Mouse (Mus musculus): Measurements from ENCODE around the gene Polr2e. TPM values are rescaled to one million over a fixed set of nuclear protein-coding genes. Genes with fewer than 3 reads are reported as not detected.

Gene Polr2e
- polyA plus RNA-seq, 1 experiment from 2014 or later = 248 TPM

- peak; percentile 90 for ATAC-seq (ENCODE audit: low FRiP score, low TSS enrichment)
- Histone ChIP-seq H3K36me3 (ENCODE audit: insufficient read depth, low read length) (peaks cover 34% of the 10 kb centered on the region), H3K9me3 (ENCODE audit: low read length) (peaks cover 3% of the 10 kb centered on the region; the same call in 1 of the 2 replicates), H3K27me3 (ENCODE audit: insufficient read depth, low read length) (peaks cover 1% of the 10 kb centered on the region; the same call in 1 of the 2 replicates), H3K4me1 (ENCODE audit: insufficient read depth, low read length) (peaks cover 19% of the 10 kb centered on the region), H3K27ac (ENCODE audit: low read length) (peak within 1 kb of the TSS; percentile 35), H3K4me2 (replicated peaks; ENCODE audit: low read depth, low read length) (peak within 1 kb of the TSS; percentile 89), H3K9ac (replicated peaks; ENCODE audit: low read length) (peak within 1 kb of the TSS; percentile 65), H3K4me3 (ENCODE audit: low read length) (peak within 1 kb of the TSS; percentile 55)
- under 1% methylated on average over 34 of the region's 34 CpGs for whole genome bisulfite sequencing
These were observed 43.1 kb downstream of the Polr2e start, which contains the start of gene Abca7 for GRCm38 (mm10) chr10:79996272-79997033. Gene Abca7, plus strand, starts transcription at chr10:79996494.

- H3K4me2 ChIP-seq (replicated peaks; ENCODE audit: low read depth, low read length) = peak overlapping the region; percentile 89; the same call in 1 of the 2 replicates
- no peaks in the 10 kb centered on the region for H3K27me3 ChIP-seq (ENCODE audit: insufficient read depth, low read length)
- peaks cover 42% of the 10 kb centered on the region for H3K36me3 ChIP-seq (ENCODE audit: insufficient read depth, low read length)
- no peak overlapping the region for H3K27ac ChIP-seq (ENCODE audit: low read length)
- peaks cover 19% of the 10 kb centered on the region for H3K4me1 ChIP-seq (ENCODE audit: insufficient read depth, low read length)
- 89% methylated on average over 1 of the region's 1 CpGs for WGBS
- no peak overlapping the region for H3K9ac ChIP-seq (replicated peaks; ENCODE audit: low read length)
- H3K9me3 ChIP-seq (ENCODE audit: low read length) = peaks cover 6% of the 10 kb centered on the region; the same call in 1 of the 2 replicates
- no peak overlapping the region for H3K4me3 ChIP-seq (ENCODE audit: low read length)
- no peak for ATAC-seq (ENCODE audit: low FRiP score, low TSS enrichment)
These were observed 44.0 kb downstream of the Polr2e start for GRCm38 (mm10) chr10:79995636-79996035.

GRCm38 (mm10) chr10:79994397-79995115, 45.0 kb downstream of the Polr2e start:
- H3K36me3 ChIP-seq (ENCODE audit: insufficient read depth, low read length) = peaks cover 42% of the 10 kb centered on the region
- peaks cover 6% of the 10 kb centered on the region; the same call in 1 of the 2 replicates for H3K9me3 ChIP-seq (ENCODE audit: low read length)
- no peak overlapping the region for H3K9ac ChIP-seq (replicated peaks; ENCODE audit: low read length)
- no peak overlapping the region for H3K4me2 ChIP-seq (replicated peaks; ENCODE audit: low read depth, low read length)
- no peak for ATAC-seq (ENCODE audit: low FRiP score, low TSS enrichment)
- 81% methylated on average over 16 of the region's 16 CpGs for WGBS
- no peak overlapping the region for H3K4me3 ChIP-seq (ENCODE audit: low read length)
- no peaks in the 10 kb centered on the region for H3K27me3 ChIP-seq (ENCODE audit: insufficient read depth, low read length)
- H3K4me1 ChIP-seq (ENCODE audit: insufficient read depth, low read length) = peaks cover 25% of the 10 kb centered on the region
- H3K27ac ChIP-seq (ENCODE audit: low read length) = no peak overlapping the region

- no peak for ATAC-seq (ENCODE audit: low FRiP score, low TSS enrichment)
- H3K9me3 ChIP-seq (ENCODE audit: low read length) = peaks cover 6% of the 10 kb centered on the region; the same call in 1 of the 2 replicates
- WGBS = 88% methylated on average over 6 of the region's 6 CpGs
- no peak overlapping the region for H3K9ac ChIP-seq (replicated peaks; ENCODE audit: low read length)
- no peaks in the 10 kb centered on the region for H3K27me3 ChIP-seq (ENCODE audit: insufficient read depth, low read length)
- no peak overlapping the region for H3K4me3 ChIP-seq (ENCODE audit: low read length)
- H3K36me3 ChIP-seq (ENCODE audit: insufficient read depth, low read length) = peaks cover 42% of the 10 kb centered on the region
- H3K4me2 ChIP-seq (replicated peaks; ENCODE audit: low read depth, low read length) = no peak overlapping the region; the same call in 1 of the 2 replicates
- no peak overlapping the region for H3K27ac ChIP-seq (ENCODE audit: low read length)
- peaks cover 31% of the 10 kb centered on the region for H3K4me1 ChIP-seq (ENCODE audit: insufficient read depth, low read length)
These were observed 48.0 kb downstream of the Polr2e start for GRCm38 (mm10) chr10:79991548-79991947.

GRCm38 (mm10) chr10:79991099-79991498, 48.5 kb downstream of the Polr2e start:
- Histone ChIP-seq H3K27me3 (ENCODE audit: insufficient read depth, low read length) (no peaks in the 10 kb centered on the region), H3K4me3 (ENCODE audit: low read length) (peak overlapping the region; percentile 20; the same call in 1 of the 2 replicates), H3K4me2 (replicated peaks; ENCODE audit: low read depth, low read length) (peak overlapping the region; percentile 38), H3K9ac (replicated peaks; ENCODE audit: low read length) (no peak overlapping the region), H3K4me1 (ENCODE audit: insufficient read depth, low read length) (peaks cover 35% of the 10 kb centered on the region), H3K9me3 (ENCODE audit: low read length) (peaks cover 6% of the 10 kb centered on the region; the same call in 1 of the 2 replicates), H3K27ac (ENCODE audit: low read length) (no peak overlapping the region), H3K36me3 (ENCODE audit: insufficient read depth, low read length) (peaks cover 42% of the 10 kb centered on the region)
- no peak for ATAC-seq (ENCODE audit: low FRiP score, low TSS enrichment)
- 64% methylated on average over 12 of the region's 12 CpGs for WGBS

GRCm38 (mm10) chr10:79989870-79990269, 49.7 kb downstream of the Polr2e start:
- Histone ChIP-seq H3K4me2 (replicated peaks; ENCODE audit: low read depth, low read length) (peak overlapping the region; percentile 74), H3K4me3 (ENCODE audit: low read length) (peak overlapping the region; percentile 81), H3K27ac (ENCODE audit: low read length) (peak overlapping the region; percentile 94), H3K27me3 (ENCODE audit: insufficient read depth, low read length) (no peaks in the 10 kb centered on the region), H3K36me3 (ENCODE audit: insufficient read depth, low read length) (peaks cover 41% of the 10 kb centered on the region), H3K4me1 (ENCODE audit: insufficient read depth, low read length) (peaks cover 40% of the 10 kb centered on the region), H3K9ac (replicated peaks; ENCODE audit: low read length) (peak overlapping the region; percentile 91), H3K9me3 (ENCODE audit: low read length) (peaks cover 6% of the 10 kb centered on the region; the same call in 1 of the 2 replicates)
- WGBS = 9% methylated on average over 15 of the region's 15 CpGs
- no peak for ATAC-seq (ENCODE audit: low FRiP score, low TSS enrichment)

- WGBS = 31% methylated on average over 8 of the region's 8 CpGs
- Histone ChIP-seq H3K4me1 (ENCODE audit: insufficient read depth, low read length) (peaks cover 40% of the 10 kb centered on the region), H3K36me3 (ENCODE audit: insufficient read depth, low read length) (peaks cover 35% of the 10 kb centered on the region), H3K9me3 (ENCODE audit: low read length) (peaks cover 6% of the 10 kb centered on the region; the same call in 1 of the 2 replicates), H3K4me3 (ENCODE audit: low read length) (peak overlapping the region; percentile 81), H3K4me2 (replicated peaks; ENCODE audit: low read depth, low read length) (peak overlapping the region; percentile 74), H3K27me3 (ENCODE audit: insufficient read depth, low read length) (no peaks in the 10 kb centered on the region), H3K27ac (ENCODE audit: low read length) (peak overlapping the region; percentile 94), H3K9ac (replicated peaks; ENCODE audit: low read length) (peak overlapping the region; percentile 91)
- ATAC-seq (ENCODE audit: low FRiP score, low TSS enrichment) = no peak
These were observed 50.3 kb downstream of the Polr2e start for GRCm38 (mm10) chr10:79989272-79989786.

- H3K27me3 ChIP-seq (ENCODE audit: insufficient read depth, low read length) = no peaks in the 10 kb centered on the region
- H3K36me3 ChIP-seq (ENCODE audit: insufficient read depth, low read length) = peaks cover 30% of the 10 kb centered on the region
- peak within 1 kb of the TSS; percentile 81 for H3K4me3 ChIP-seq (ENCODE audit: low read length)
- peaks cover 6% of the 10 kb centered on the region; the same call in 1 of the 2 replicates for H3K9me3 ChIP-seq (ENCODE audit: low read length)
- ATAC-seq (ENCODE audit: low FRiP score, low TSS enrichment) = peak; percentile 12; the same call in 1 of the 2 replicates
- H3K4me2 ChIP-seq (replicated peaks; ENCODE audit: low read depth, low read length) = peak within 1 kb of the TSS; percentile 74
- peak within 1 kb of the TSS; percentile 94 for H3K27ac ChIP-seq (ENCODE audit: low read length)
- peaks cover 40% of the 10 kb centered on the region for H3K4me1 ChIP-seq (ENCODE audit: insufficient read depth, low read length)
- H3K9ac ChIP-seq (replicated peaks; ENCODE audit: low read length) = peak within 1 kb of the TSS; percentile 91
- under 1% methylated on average over 59 of the region's 59 CpGs for WGBS
These were observed 50.9 kb downstream of the Polr2e start, which contains the start of gene Cnn2 for GRCm38 (mm10) chr10:79988506-79989271. Gene Cnn2, plus strand, starts transcription at chr10:79988584.
